Mouse (Mus musculus): ENCODE results near the gene Carmil1.

- no peak for TF ChIP-seq CTCF (IDR thresholded peaks at IDR 0.05; ENCODE audit: insufficient read depth, low read depth, low read length)
- TF ChIP-seq POLR2A (IDR thresholded peaks at IDR 0.05; ENCODE audit: insufficient read depth, low read depth, low read length), result no peak
Measured at GRCm38 (mm10) chr13:24198396-24198924, 82.1 kb downstream of the Carmil1 start.

All from olfactory bulb, adult 2 months (tissue).